Mouse (Mus musculus) kidney, postnatal 25 days (tissue): Measurements from ENCODE around the gene Gm17555.
"Not testable (repeated sequence)": the region's sequence is repeated elsewhere in the genome, so short reads cannot be mapped to it uniquely, and the experiment has no call there.

Experiments used
- DNase-seq, 2 experiments: peaks; one replicate each; pipeline ENCODE4 v3.0.0; 2021; ENCODE audit warnings: mixed read lengths in 2 of 2

The Gm17555 gene

DNA sequence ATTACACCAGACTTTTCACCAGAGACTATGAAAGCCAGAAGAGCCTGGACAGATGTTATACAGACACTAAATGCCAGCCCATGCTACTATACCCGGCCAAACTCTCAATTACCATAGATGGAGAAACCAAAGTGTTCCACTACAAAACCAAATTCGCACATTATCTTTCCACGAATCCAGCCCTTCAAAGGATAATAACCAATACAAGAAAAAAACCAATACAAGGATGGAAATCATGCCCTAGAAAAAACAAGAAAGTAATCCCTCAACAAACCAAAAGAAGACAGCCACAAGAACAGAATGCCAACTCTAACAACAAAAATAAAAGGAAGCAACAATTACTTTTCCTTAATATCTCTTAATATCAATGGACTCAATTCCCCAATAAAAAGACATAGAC lies at the start of gene Gm17555:
Gm17555 (plus strand) TSS at position 301 of the 400 bp plus-strand sequence.
- not testable (repeated sequence) for DNase-seq

DNA sequence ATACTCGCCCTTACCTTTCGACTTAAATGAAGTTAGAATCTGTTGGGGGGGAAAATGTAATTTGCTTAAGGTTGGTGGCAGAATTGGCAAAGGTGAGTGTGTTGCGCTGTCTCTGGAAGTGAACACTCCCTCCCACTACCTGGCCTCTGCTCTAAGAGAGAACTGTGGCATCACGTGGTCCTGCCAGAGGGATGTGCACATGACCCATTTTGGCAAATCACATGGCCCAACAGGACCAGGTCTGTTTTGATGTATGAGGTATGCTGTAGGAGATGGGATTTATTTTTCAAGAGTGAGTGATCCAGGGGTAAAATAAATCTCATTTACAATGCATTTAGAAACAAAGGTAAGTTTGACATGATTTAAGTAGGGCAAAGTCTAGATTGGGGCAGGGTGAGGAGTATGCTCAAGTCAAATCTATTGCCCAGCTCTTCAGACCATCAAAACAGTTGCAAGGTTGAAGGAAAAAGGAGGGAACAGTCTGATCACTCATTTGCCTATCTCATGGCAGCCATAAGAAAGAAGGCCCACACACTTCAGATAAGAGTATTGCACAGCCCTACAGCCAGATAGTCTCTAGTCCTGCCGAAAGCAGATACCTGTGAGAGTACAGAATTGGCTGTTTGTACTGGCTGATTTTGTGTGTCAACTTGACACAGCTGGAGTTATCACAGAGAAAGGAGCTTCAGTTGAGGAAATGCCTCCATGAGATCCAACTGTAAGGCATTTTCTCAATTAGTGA lies 49.5 kb upstream of the Gm17555 start:
- DNase-seq = no peak

GRCm38 (mm10) chr2:126166335-126166734 lies 48.6 kb upstream of the Gm17555 start:
- no peak for DNase-seq

DNA sequence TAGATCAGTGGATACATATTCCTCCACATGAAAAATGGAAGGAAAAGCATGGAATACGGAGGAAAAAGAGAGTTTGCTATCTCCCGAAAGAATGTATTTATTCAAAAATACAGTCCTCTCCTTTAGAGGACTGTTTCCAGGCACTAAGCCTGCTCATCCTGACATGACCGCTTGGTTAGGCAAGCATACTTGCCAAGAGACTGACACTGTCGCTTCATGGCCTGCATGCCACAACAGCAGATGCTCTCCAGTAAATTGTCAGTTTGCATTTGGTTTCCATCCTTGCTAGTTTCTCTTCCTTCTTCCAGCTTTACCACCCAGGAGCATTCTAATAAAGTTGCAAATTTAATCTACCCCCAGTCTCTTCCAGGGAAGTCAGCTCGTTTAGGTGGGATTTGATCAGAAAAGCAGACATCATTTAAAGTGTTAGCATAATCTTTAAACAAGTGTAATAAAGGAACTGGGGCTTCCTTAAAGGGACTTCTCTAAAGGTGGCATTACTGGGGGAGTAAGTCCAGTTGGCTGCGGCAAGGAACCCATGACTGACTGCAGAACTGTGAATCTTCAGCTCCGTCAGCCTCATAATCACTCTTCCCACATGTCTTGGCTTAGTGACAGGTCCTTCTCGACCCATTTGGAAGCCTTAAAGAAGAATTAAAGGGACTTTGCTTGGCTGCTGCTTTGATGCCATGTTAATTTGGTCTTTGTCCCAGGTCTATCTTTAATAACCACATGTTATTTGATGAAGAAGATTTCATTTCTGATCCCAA lies 47.9 kb upstream of the Gm17555 start:
- DNase-seq = no peak

DNA sequence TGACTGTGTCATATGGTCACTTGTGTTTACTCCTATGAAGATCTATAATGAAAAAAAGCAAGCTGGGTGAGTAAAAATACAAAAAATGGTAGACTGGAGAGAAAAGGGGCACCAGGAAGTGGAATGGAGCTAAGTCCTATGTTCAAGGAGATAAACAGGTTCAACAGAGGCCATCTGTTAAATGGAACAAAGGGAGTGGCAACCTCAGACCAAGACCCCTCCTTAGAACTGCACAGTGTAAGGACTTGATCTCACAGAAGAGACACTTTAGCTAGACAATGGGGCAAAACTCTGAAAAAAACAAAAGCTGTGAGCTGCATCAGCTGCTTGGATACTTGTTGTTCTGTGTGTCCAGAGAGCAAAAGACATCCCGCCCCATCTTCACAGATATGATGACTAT lies 43.5 kb upstream of the Gm17555 start:
- DNase-seq = no peak

DNA sequence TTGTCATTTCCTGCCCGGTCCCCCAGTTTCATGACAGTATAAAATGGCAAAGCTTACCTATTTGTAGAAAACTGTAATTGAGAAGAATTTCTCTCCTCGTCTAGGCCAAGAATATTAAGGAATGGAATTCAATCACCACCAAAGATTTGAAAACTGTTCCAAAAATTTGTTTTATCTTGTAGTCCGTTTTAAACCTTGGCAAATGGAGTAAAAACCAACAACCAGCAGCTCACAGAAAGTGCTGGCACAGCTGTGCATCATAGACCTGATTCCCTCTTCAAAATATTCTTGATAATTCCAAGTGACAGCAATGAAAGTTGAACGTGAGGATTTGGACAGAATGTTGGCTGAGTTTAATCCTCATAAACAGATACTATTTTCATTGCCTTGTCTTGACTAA lies 23.6 kb upstream of the Gm17555 start:
- no peak for DNase-seq

DNA sequence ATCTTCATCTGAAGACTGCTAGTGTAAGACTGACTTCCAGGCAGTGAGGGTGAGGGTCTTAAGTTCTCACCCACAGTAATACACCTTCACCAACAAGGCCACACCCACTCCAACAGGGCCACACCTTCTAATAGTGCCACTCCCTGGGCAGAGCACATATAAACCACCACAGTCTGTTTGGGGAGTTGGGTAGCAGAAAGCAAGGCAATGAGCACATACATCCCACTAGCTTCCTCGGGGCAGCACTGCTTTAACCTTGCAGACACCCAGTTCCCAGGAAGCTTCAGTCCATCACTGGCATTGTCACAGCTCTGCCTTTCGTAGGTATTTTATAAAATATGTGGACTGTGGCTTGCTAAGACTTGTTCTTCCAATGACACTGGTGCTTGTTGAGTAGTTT lies 22.8 kb upstream of the Gm17555 start:
- DNase-seq = no peak

- no peak for DNase-seq
Observed at GRCm38 (mm10) chr2:126195631-126196356, 19.1 kb upstream of the Gm17555 start.

- DNase-seq = no peak
Observed at GRCm38 (mm10) chr2:126198971-126199370, 15.9 kb upstream of the Gm17555 start.

GRCm38 (mm10) chr2:126211011-126211680 lies 3.8 kb upstream of the Gm17555 start:
- DNase-seq = no peak

- no peak for DNase-seq
Observed at GRCm38 (mm10) chr2:126227581-126227980, 12.7 kb downstream of the Gm17555 start.

GRCm38 (mm10) chr2:126231731-126232130 lies 16.8 kb downstream of the Gm17555 start:
- DNase-seq = no peak

GRCm38 (mm10) chr2:126236905-126237304 lies 22.0 kb downstream of the Gm17555 start:
- no peak for DNase-seq

GRCm38 (mm10) chr2:126245446-126245845 lies 30.5 kb downstream of the Gm17555 start:
- peak in 1 of 2 experiments; percentile 11 for DNase-seq

DNA sequence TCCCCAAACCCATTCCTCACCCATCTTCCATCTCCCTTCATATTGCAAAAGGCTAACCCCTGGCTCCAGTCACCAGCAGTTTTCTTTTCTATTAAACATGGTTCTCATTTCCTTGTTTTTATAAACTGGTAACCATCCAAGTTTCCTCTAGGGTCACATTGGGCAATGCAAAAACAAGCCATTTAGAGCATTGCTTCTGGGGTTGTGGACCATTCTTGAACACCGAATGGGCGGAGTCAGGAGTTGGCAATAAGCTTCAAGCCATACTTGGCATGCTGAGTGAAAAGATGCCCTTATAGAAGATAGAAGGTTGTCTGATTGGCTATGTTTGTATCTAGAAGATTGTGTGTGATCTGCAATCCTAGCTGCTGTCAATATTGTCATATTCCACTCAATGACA lies 33.6 kb downstream of the Gm17555 start:
- DNase-seq = no peak

GRCm38 (mm10) chr2:126252211-126252610 lies 37.3 kb downstream of the Gm17555 start:
- DNase-seq = no peak
